Mouse (Mus musculus) midbrain, embryonic 14.5 days (tissue): ENCODE data around the gene Gsg1l. TPM values are rescaled to one million over a fixed set of nuclear protein-coding genes. Genes with fewer than 3 reads are reported as not detected.

Source experiments
- ATAC-seq: fragments of 200-750 bp; cut with Nextera tagmentation; 2 replicates; pipeline ENCODE4 v1.8.0; 2017; ENCODE audit warnings: moderate number of reproducible peaks, moderate library complexity; ENCODE audit not compliant: low FRiP score, low TSS enrichment
- DNase-seq: peaks from one replicate; pipeline ENCODE4 v3.0.0-alpha.2; 2015
- H3K27ac ChIP-seq: fragments of 300-500 bp; sonication (generic); replicated peaks from 2 replicates; pipeline ENCODE4 v1.5.1; 2014; ENCODE audit warnings: mild to moderate bottlenecking, low read depth, low read length, moderate library complexity
- H3K27me3 ChIP-seq: fragments of 300-500 bp; sonication (generic); 2 replicates; pipeline ENCODE4 v1.6.1; 2014; ENCODE audit warnings: low read length, control low read depth, mixed read lengths; ENCODE audit not compliant: control insufficient read depth, insufficient read depth
- H3K36me3 ChIP-seq: fragments of 300-500 bp; sonication (generic); 2 replicates; pipeline ENCODE4 v1.6.1; 2014; ENCODE audit warnings: low read length, control low read depth; ENCODE audit not compliant: control insufficient read depth, insufficient read depth
- H3K4me1 ChIP-seq: fragments of 300-500 bp; sonication (generic); 2 replicates; pipeline ENCODE4 v1.6.1; 2014; ENCODE audit warnings: mild to moderate bottlenecking, antibody characterized with exemption, low read length, control low read depth; ENCODE audit not compliant: control insufficient read depth, insufficient read depth
- H3K4me2 ChIP-seq: fragments of 300-500 bp; sonication (generic); 2 replicates; pipeline ENCODE4 v1.6.1; 2014; ENCODE audit warnings: mild to moderate bottlenecking, low read length, moderate library complexity
- H3K4me3 ChIP-seq: fragments of 300-500 bp; sonication (generic); replicated peaks from 2 replicates; pipeline ENCODE4 v1.5.1; 2014; ENCODE audit warnings: low read depth, low read length
- H3K9ac ChIP-seq: fragments of 300-500 bp; sonication (generic); replicated peaks from 2 replicates; pipeline ENCODE4 v1.6.1; 2014; ENCODE audit warnings: mild to moderate bottlenecking, low read length, moderate library complexity
- H3K9me3 ChIP-seq: fragments of 300-500 bp; sonication (generic); 2 replicates; pipeline ENCODE4 v1.6.1; 2016; ENCODE audit warnings: low read length, control low read depth, mixed read lengths; ENCODE audit not compliant: control insufficient read depth
- WGBS: fragments of 180-500 bp; shearing (Covaris S2); extraction: QIAGEN DNeasy Blood & Tissue Kit; methylation state at CpG from one replicate; pipeline ENCODE4 v1.1.7; 2014; 5-methylcytosine and 5-hydroxymethylcytosine counted together
- polyA plus RNA-seq: library from polyadenylated mRNA; unstranded; fragments of >200 nt; fragmentation: Nextera tagmentation; extraction: Ambion mirVana; gene quantifications from 2 replicates; pipeline ENCODE4 v1.2.1, GENCODE M21; 2014

Gene Gsg1l
- polyA plus RNA-seq, 1 experiment from 2014 or later, result 9.6 TPM

DNA sequence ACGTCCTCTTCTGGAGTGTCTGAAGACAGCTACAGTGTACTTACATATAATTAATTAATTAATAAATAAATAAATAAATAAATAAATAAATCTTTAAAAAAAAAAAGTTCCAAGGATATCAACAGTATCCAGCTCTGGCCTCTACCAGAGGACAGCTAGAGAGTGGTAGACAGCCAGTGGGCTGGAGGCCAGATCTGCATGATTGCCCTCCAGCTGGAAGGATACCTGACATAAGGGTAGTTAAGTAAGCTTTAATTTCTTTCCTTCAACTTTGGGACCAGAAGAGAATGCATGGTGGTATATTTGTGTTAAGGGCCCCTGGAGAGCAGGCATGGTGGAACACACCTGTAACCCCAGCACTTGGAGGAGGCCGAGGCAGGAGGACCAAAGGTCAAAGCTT is 17.6 kb upstream of the Gsg1l start:
- H3K9ac ChIP-seq, result no peak overlapping the region
- no peaks in the 10 kb centered on the region for H3K27me3 ChIP-seq
- no peak overlapping the region for H3K4me3 ChIP-seq
- DNase-seq (no peak), ATAC-seq (no peak)
- H3K9me3 ChIP-seq, result no peaks in the 10 kb centered on the region
- H3K4me2 ChIP-seq, result no peak overlapping the region
- 85% methylated on average over 2 of the region's 2 CpGs for WGBS
- H3K36me3 ChIP-seq, result peaks cover 71% of the 10 kb centered on the region
- H3K4me1 ChIP-seq, result no peaks in the 10 kb centered on the region
- H3K27ac ChIP-seq, result no peak overlapping the region

- no peaks in the 10 kb centered on the region for H3K27me3 ChIP-seq
- WGBS, result 96% methylated on average over 7 of the region's 7 CpGs
- peaks cover 65% of the 10 kb centered on the region for H3K36me3 ChIP-seq
Measured at GRCm38 (mm10) chr7:126099163-126099775, 17.1 kb upstream of the Gsg1l start.

DNA sequence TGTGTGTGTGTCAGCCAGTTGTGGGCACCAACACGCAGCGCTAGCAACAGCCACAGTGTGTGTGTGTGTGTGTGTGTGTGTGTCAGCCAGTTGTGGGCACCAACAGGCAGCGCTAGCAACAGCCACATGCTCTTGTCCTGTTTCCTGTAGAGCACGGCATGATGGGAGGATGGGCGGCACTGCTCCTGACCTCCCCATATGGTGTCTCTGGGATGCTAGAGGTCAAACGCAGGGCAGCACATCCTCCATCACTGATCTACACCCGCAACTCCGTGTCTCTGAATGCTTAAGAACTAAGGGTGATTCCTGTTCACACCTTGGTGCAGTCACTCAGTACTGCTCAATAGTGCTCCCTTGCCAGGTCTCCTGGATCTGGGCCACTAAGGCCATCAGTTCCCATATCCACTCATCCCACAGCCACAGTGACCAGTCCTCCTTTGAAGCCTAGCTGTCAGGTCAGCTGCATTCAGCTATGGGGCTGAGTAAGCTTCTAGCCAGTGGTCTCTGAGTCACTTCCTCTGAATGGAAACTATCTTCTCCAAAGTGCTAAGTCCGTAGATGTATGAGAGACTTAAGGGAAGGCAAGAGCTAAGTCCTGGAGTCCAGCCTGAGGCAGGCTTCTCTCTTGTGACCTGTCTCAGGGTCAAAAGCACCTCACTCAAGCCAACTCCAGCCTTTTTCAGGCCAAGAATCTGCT is 15.2 kb upstream of the Gsg1l start:
- 88% methylated on average over 7 of the region's 9 CpGs for WGBS
- DNase-seq, result no peak
- no peak overlapping the region for H3K9ac ChIP-seq
- ATAC-seq, result no peak
- no peak overlapping the region for H3K4me3 ChIP-seq
- H3K27me3 ChIP-seq, result no peaks in the 10 kb centered on the region
- no peaks in the 10 kb centered on the region for H3K9me3 ChIP-seq
- H3K27ac ChIP-seq, result no peak overlapping the region
- H3K36me3 ChIP-seq, result peaks cover 52% of the 10 kb centered on the region
- no peak overlapping the region for H3K4me2 ChIP-seq
- H3K4me1 ChIP-seq, result no peaks in the 10 kb centered on the region

More at GRCm38 (mm10) chr7:126099163-126099775, 17.1 kb upstream of the Gsg1l start:
- Histone ChIP-seq H3K4me2 (no peak overlapping the region), H3K27ac (no peak overlapping the region), H3K9me3 (no peaks in the 10 kb centered on the region), H3K4me1 (no peaks in the 10 kb centered on the region), H3K9ac (no peak overlapping the region), H3K4me3 (no peak overlapping the region)
- DNase-seq (no peak), ATAC-seq (no peak)

- H3K4me1 ChIP-seq, result no peaks in the 10 kb centered on the region
- peaks cover 44% of the 10 kb centered on the region for H3K36me3 ChIP-seq
- ATAC-seq (no peak), DNase-seq (no peak)
- no peak overlapping the region for H3K4me3 ChIP-seq
- no peak overlapping the region for H3K9ac ChIP-seq
- no peak overlapping the region for H3K4me2 ChIP-seq
- H3K9me3 ChIP-seq, result no peaks in the 10 kb centered on the region
- H3K27me3 ChIP-seq, result no peaks in the 10 kb centered on the region
- 91% methylated on average over 5 of the region's 5 CpGs for WGBS
- no peak overlapping the region for H3K27ac ChIP-seq
Measured at GRCm38 (mm10) chr7:126096596-126096995, 14.4 kb upstream of the Gsg1l start.

GRCm38 (mm10) chr7:126094738-126095137 is 12.5 kb upstream of the Gsg1l start:
- ATAC-seq (no peak), DNase-seq (no peak)
- Histone ChIP-seq H3K36me3 (peaks cover 30% of the 10 kb centered on the region), H3K4me3 (no peak overlapping the region), H3K27me3 (no peaks in the 10 kb centered on the region), H3K4me1 (no peaks in the 10 kb centered on the region), H3K27ac (no peak overlapping the region), H3K4me2 (no peak overlapping the region), H3K9ac (no peak overlapping the region), H3K9me3 (no peaks in the 10 kb centered on the region)
- 93% methylated on average over 5 of the region's 5 CpGs for WGBS

DNA sequence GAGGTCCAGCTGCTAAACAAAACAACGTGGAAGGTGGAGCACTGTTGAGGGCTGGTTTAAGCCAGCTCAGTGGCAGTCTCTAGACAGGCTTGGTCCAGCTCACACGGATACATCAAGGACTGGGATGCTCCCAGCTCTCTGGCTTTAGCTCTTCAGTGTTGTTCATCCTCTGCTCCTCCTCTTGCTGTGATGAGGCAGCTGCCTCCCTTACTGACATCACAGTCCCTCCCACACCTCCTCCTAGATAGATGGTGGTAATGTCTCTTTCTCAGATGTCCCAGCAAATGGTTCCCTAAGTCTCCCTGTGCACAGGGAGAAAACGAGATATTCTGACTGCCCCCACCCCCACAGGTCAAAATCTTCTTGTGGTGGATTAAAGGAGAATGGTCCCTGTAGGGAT is 11.0 kb upstream of the Gsg1l start:
- no peak for ATAC-seq

DNA sequence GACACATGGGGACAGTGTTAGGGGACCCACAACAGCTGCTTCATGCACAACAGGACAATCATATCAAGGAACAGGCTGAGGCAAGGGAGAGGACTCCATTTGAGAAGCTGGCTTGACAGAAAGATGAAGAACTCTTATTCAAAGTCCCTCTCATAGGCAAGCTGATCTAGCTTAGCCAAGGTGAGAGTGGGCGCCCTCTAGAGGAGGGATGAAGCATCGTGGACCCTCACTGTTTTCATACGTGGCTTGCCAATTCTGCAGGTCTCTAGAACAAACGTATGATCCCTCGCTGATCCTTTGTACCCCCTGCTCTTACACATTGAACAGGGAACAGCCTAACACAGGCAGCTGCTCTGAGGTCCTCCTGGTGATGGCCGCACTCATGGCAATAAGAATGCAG is 7.6 kb upstream of the Gsg1l start:
- no peak overlapping the region for H3K4me3 ChIP-seq
- ATAC-seq, result no peak
- no peak overlapping the region for H3K27ac ChIP-seq
- 15% methylated on average over 6 of the region's 6 CpGs for WGBS
- H3K36me3 ChIP-seq, result no peaks in the 10 kb centered on the region
- peaks cover 6% of the 10 kb centered on the region; the same call in 1 of the 2 replicates for H3K4me1 ChIP-seq
- H3K4me2 ChIP-seq, result no peak overlapping the region
- H3K9ac ChIP-seq, result no peak overlapping the region
- H3K9me3 ChIP-seq, result no peaks in the 10 kb centered on the region
- no peaks in the 10 kb centered on the region for H3K27me3 ChIP-seq
- DNase-seq, result peak; percentile 90

More for the DNA sequence above, 11.0 kb upstream of the Gsg1l start:
- Histone ChIP-seq H3K36me3 (peaks cover 16% of the 10 kb centered on the region), H3K27ac (no peak overlapping the region), H3K9me3 (no peaks in the 10 kb centered on the region), H3K4me3 (no peak overlapping the region), H3K4me1 (no peaks in the 10 kb centered on the region), H3K4me2 (no peak overlapping the region), H3K9ac (no peak overlapping the region), H3K27me3 (no peaks in the 10 kb centered on the region)
- WGBS, result 43% methylated on average over 3 of the region's 3 CpGs
- no peak for DNase-seq

DNA sequence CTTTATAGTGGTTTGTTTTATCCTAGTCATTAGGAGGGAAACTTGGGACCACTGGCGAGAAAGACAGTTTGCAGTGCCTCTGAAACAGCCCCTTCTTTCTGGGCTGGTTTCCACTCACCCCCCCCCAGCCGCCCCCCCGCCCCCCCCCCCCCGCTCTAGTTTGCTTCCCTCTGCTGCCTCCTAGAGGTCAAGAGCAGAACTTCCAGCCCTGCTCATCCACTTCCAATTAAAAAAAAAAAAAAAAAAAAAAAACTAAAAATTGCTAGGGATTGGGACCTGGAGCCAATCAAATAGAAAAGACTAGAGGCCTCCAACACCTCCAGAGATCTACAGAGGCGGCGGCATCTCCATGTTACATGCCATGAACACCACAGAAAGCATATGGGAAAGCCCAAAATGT is 5.9 kb upstream of the Gsg1l start:
- no peak for ATAC-seq
- 16% methylated on average over 6 of the region's 6 CpGs for WGBS
- H3K36me3 ChIP-seq, result no peaks in the 10 kb centered on the region

DNA sequence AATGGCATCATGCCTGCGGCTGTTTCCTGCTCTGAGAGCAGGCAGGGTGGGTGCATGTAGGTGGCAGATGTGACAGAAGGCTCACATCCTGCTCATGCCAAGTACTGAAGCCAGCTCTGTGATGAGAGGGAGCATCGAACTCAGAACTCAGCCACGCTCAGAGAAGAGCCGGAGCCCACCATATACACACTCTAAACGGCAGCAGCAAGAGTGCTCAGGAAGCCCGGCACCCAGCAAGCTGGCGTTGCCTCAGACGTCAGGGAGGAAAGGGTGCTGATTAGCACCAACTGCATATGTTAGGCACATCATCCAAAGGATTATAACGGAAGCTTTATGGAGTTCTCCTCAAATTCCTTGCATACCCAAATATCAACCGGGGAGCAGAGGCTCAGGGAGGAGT is 5.4 kb upstream of the Gsg1l start:
- no peak for ATAC-seq
- 76% methylated on average over 10 of the region's 10 CpGs for WGBS

More for the DNA sequence above, 5.9 kb upstream of the Gsg1l start:
- H3K4me1 ChIP-seq, result peaks cover 11% of the 10 kb centered on the region
- H3K27ac ChIP-seq, result no peak overlapping the region
- H3K4me3 ChIP-seq, result no peak overlapping the region
- peak; percentile 61 for DNase-seq
- no peak overlapping the region for H3K4me2 ChIP-seq
- no peak overlapping the region for H3K9ac ChIP-seq
- no peaks in the 10 kb centered on the region for H3K9me3 ChIP-seq
- H3K27me3 ChIP-seq, result peaks cover 16% of the 10 kb centered on the region; the same call in 1 of the 2 replicates

More for the DNA sequence above, 5.4 kb upstream of the Gsg1l start:
- H3K36me3 ChIP-seq, result no peaks in the 10 kb centered on the region
- H3K4me1 ChIP-seq, result peaks cover 14% of the 10 kb centered on the region
- no peak overlapping the region for H3K4me3 ChIP-seq
- peaks cover 20% of the 10 kb centered on the region; the same call in 1 of the 2 replicates for H3K27me3 ChIP-seq
- H3K9ac ChIP-seq, result no peak overlapping the region
- DNase-seq, result no peak
- no peak overlapping the region for H3K4me2 ChIP-seq
- H3K27ac ChIP-seq, result no peak overlapping the region
- H3K9me3 ChIP-seq, result no peaks in the 10 kb centered on the region
